Mouse (Mus musculus) liver, postnatal 0 days (tissue): ENCODE measurements around the gene Ergic2.

Source experiments
- CTCF ChIP-seq: sonication (generic); IDR thresholded peaks from 2 replicates; pipeline ENCODE4 v1.5.1; 2016; ENCODE audit warnings: antibody characterized with exemption, low read depth
- EP300 ChIP-seq: IDR thresholded peaks from 2 replicates; pipeline ENCODE4 v1.6.1; 2016; ENCODE audit warnings: antibody characterized with exemption, low read depth, mild to moderate bottlenecking

DNA sequence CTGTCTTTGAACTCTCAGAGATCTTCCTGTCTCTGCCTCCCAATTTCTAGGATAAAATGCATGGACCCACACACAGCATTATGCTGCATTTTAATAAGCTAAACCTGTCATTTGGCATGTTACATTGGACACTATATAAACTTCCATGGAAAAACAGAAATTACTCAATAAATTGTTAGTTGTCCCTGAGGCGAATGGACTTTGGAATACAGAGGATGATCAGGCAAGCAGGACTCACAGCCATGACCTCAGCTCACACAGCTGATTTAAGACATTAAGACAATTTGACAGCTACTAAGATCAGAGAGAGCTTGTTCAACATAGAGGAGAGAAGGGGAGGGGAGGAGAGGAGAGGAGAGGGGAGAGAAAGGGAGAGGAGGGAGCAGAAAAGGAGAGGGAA is 69.8 kb downstream of the Ergic2 start:
- TF ChIP-seq EP300 (no peak), CTCF (no peak)
